Mouse (Mus musculus) forebrain, embryonic 13.5 days (tissue): ENCODE results near the gene Usp2. TPM values are rescaled to one million over a fixed set of nuclear protein-coding genes. Genes with fewer than 3 reads are reported as not detected.
A peak's percentile ranks its signal among the peaks of the same experiment; 100 is the strongest.

Experiments
- ATAC-seq: fragments of 200-750 bp; cut with Nextera tagmentation; 2 replicates; pipeline ENCODE4 v1.8.0; 2017
- H3K27ac ChIP-seq: fragments of 300-500 bp; sonication (generic); 2 replicates; pipeline ENCODE4 v1.5.1; 2015; ENCODE audit warnings: inconsistent platforms, mild to moderate bottlenecking, moderate library complexity
- H3K27me3 ChIP-seq: fragments of 300-500 bp; sonication (generic); 2 replicates; pipeline ENCODE4 v1.6.1; 2015; ENCODE audit warnings: mild to moderate bottlenecking, inconsistent platforms
- H3K36me3 ChIP-seq: fragments of 300-500 bp; sonication (generic); 2 replicates; pipeline ENCODE4 v1.6.1; 2015; ENCODE audit warnings: mild to moderate bottlenecking, inconsistent platforms; ENCODE audit not compliant: poor library complexity, severe bottlenecking
- H3K4me1 ChIP-seq: fragments of 300-500 bp; sonication (generic); 2 replicates; pipeline ENCODE4 v1.6.1; 2015; ENCODE audit warnings: inconsistent platforms
- H3K4me2 ChIP-seq: fragments of 300-500 bp; sonication (generic); 2 replicates; pipeline ENCODE4 v1.6.1; 2015; ENCODE audit warnings: inconsistent platforms, mild to moderate bottlenecking, moderate library complexity
- H3K4me3 ChIP-seq: fragments of 300-500 bp; sonication (generic); 2 replicates; pipeline ENCODE4 v1.5.1; 2015; ENCODE audit warnings: mild to moderate bottlenecking, inconsistent platforms
- H3K9ac ChIP-seq: fragments of 300-500 bp; sonication (generic); 2 replicates; pipeline ENCODE4 v1.6.1; 2015; ENCODE audit warnings: mild to moderate bottlenecking, inconsistent platforms
- H3K9me3 ChIP-seq: fragments of 300-500 bp; sonication (generic); replicated peaks from 2 replicates; pipeline ENCODE4 v1.6.1; 2016; ENCODE audit warnings: inconsistent platforms
- WGBS: fragments of 180-500 bp; shearing (Covaris S2); methylation state at CpG from one replicate; pipeline ENCODE4 v1.1.7; 2015; 5-methylcytosine and 5-hydroxymethylcytosine counted together
- polyA plus RNA-seq: library from polyadenylated mRNA; unstranded; fragments of >200 nt; fragmentation: Nextera tagmentation; extraction: Ambion mirVana; gene quantifications from 2 replicates; pipeline ENCODE4 v1.2.1, GENCODE M21; 2015

Gene Usp2
- polyA plus RNA-seq, 1 experiment from 2014 or later, result 8.6 TPM

- 81% methylated on average over 14 of the region's 14 CpGs for WGBS
- no peaks in the 10 kb centered on the region for H3K9me3 ChIP-seq
Measured at GRCm38 (mm10) chr9:44047571-44048490, 19.0 kb upstream of the Usp2 start.

GRCm38 (mm10) chr9:44048541-44049380, 18.1 kb upstream of the Usp2 start:
- H3K36me3 ChIP-seq, result no peaks in the 10 kb centered on the region
- 79% methylated on average over 15 of the region's 15 CpGs for WGBS

More at GRCm38 (mm10) chr9:44047571-44048490, 19.0 kb upstream of the Usp2 start:
- Histone ChIP-seq H3K27me3 (peaks cover 39% of the 10 kb centered on the region), H3K9ac (no peak overlapping the region), H3K4me3 (no peak overlapping the region), H3K4me2 (no peak overlapping the region), H3K4me1 (peaks cover 14% of the 10 kb centered on the region), H3K36me3 (no peaks in the 10 kb centered on the region), H3K27ac (no peak overlapping the region)
- ATAC-seq, result no peak

GRCm38 (mm10) chr9:44049381-44050165, 17.2 kb upstream of the Usp2 start:
- no peak overlapping the region for H3K27ac ChIP-seq
- H3K4me3 ChIP-seq, result no peak overlapping the region
- peaks cover 22% of the 10 kb centered on the region for H3K27me3 ChIP-seq
- no peaks in the 10 kb centered on the region for H3K4me1 ChIP-seq
- H3K4me2 ChIP-seq, result no peak overlapping the region
- no peaks in the 10 kb centered on the region for H3K36me3 ChIP-seq
- WGBS, result 91% methylated on average over 8 of the region's 8 CpGs
- no peak for ATAC-seq
- H3K9me3 ChIP-seq, result no peaks in the 10 kb centered on the region
- no peak overlapping the region for H3K9ac ChIP-seq

More at GRCm38 (mm10) chr9:44048541-44049380, 18.1 kb upstream of the Usp2 start:
- Histone ChIP-seq H3K4me2 (no peak overlapping the region), H3K27me3 (peaks cover 30% of the 10 kb centered on the region), H3K4me1 (peaks cover 5% of the 10 kb centered on the region), H3K9me3 (no peaks in the 10 kb centered on the region), H3K4me3 (no peak overlapping the region), H3K9ac (no peak overlapping the region), H3K27ac (no peak overlapping the region)
- ATAC-seq, result no peak

- Histone ChIP-seq H3K27me3 (peaks cover 4% of the 10 kb centered on the region; the same call in 1 of the 2 replicates), H3K4me1 (no peaks in the 10 kb centered on the region), H3K9me3 (no peaks in the 10 kb centered on the region; the same call in 1 of the 2 replicates), H3K4me3 (no peak overlapping the region), H3K9ac (no peak overlapping the region), H3K27ac (no peak overlapping the region), H3K36me3 (no peaks in the 10 kb centered on the region), H3K4me2 (no peak overlapping the region)
- 69% methylated on average over 3 of the region's 3 CpGs for WGBS
- no peak for ATAC-seq
Measured at GRCm38 (mm10) chr9:44052855-44053254, 14.0 kb upstream of the Usp2 start.

- no peak for ATAC-seq
- H3K27ac ChIP-seq, result no peak overlapping the region
- H3K27me3 ChIP-seq, result peaks cover 4% of the 10 kb centered on the region; the same call in 1 of the 2 replicates
- no peaks in the 10 kb centered on the region for H3K36me3 ChIP-seq
- H3K9ac ChIP-seq, result no peak overlapping the region
- no peaks in the 10 kb centered on the region; the same call in 1 of the 2 replicates for H3K9me3 ChIP-seq
- H3K4me2 ChIP-seq, result no peak overlapping the region
- 78% methylated on average over 1 of the region's 1 CpGs for WGBS
- H3K4me1 ChIP-seq, result no peaks in the 10 kb centered on the region
- no peak overlapping the region for H3K4me3 ChIP-seq
Measured at GRCm38 (mm10) chr9:44053936-44054335, 12.9 kb upstream of the Usp2 start.

GRCm38 (mm10) chr9:44058606-44059005, 8.2 kb upstream of the Usp2 start:
- no peaks in the 10 kb centered on the region for H3K36me3 ChIP-seq
- no peak overlapping the region for H3K4me3 ChIP-seq
- H3K27me3 ChIP-seq, result peaks cover 7% of the 10 kb centered on the region; the same call in 1 of the 2 replicates
- H3K4me2 ChIP-seq, result no peak overlapping the region
- no peak for ATAC-seq
- 89% methylated on average over 6 of the region's 6 CpGs for WGBS
- H3K4me1 ChIP-seq, result no peaks in the 10 kb centered on the region
- H3K9ac ChIP-seq, result no peak overlapping the region
- H3K9me3 ChIP-seq, result no peaks in the 10 kb centered on the region; the same call in 1 of the 2 replicates
- no peak overlapping the region for H3K27ac ChIP-seq

- ATAC-seq, result no peak
- H3K4me3 ChIP-seq, result no peak overlapping the region
Measured at GRCm38 (mm10) chr9:44065177-44065576, 1.6 kb upstream of the Usp2 start.

GRCm38 (mm10) chr9:44067241-44067959, 579 bp downstream of the Usp2 start:
- Histone ChIP-seq H3K4me1 (peaks cover 30% of the 10 kb centered on the region), H3K4me3 (peak overlapping the region; percentile 48), H3K9ac (peak overlapping the region; percentile 63), H3K4me2 (peak overlapping the region; percentile 83), H3K36me3 (no peaks in the 10 kb centered on the region), H3K9me3 (no peaks in the 10 kb centered on the region), H3K27ac (no peak overlapping the region), H3K27me3 (peaks cover 8% of the 10 kb centered on the region; the same call in 1 of the 2 replicates)
- 12% methylated on average over 15 of the region's 15 CpGs for WGBS
- no peak; the same call in 1 of the 2 replicates for ATAC-seq

More at GRCm38 (mm10) chr9:44065177-44065576, 1.6 kb upstream of the Usp2 start:
- Histone ChIP-seq H3K27me3 (peaks cover 6% of the 10 kb centered on the region; the same call in 1 of the 2 replicates), H3K36me3 (no peaks in the 10 kb centered on the region), H3K9ac (no peak overlapping the region), H3K27ac (no peak overlapping the region), H3K4me2 (no peak overlapping the region), H3K9me3 (no peaks in the 10 kb centered on the region), H3K4me1 (peaks cover 9% of the 10 kb centered on the region)
- WGBS, result 52% methylated on average over 1 of the region's 1 CpGs

- H3K36me3 ChIP-seq, result no peaks in the 10 kb centered on the region
- H3K9ac ChIP-seq, result no peak overlapping the region
- H3K4me3 ChIP-seq, result no peak overlapping the region
- no peak overlapping the region for H3K27ac ChIP-seq
- 83% methylated on average over 6 of the region's 6 CpGs for WGBS
- H3K4me1 ChIP-seq, result peaks cover 36% of the 10 kb centered on the region
- H3K4me2 ChIP-seq, result no peak overlapping the region
- peaks cover 8% of the 10 kb centered on the region; the same call in 1 of the 2 replicates for H3K27me3 ChIP-seq
- no peak for ATAC-seq
- no peaks in the 10 kb centered on the region for H3K9me3 ChIP-seq
Measured at GRCm38 (mm10) chr9:44067960-44068330, 1.1 kb downstream of the Usp2 start.

- no peak overlapping the region for H3K4me2 ChIP-seq
- 36% methylated on average over 7 of the region's 7 CpGs for WGBS
- 0 out of 2 replicates have a peak, but pooled peaks cover 8% of the 10 kb centered on the region for H3K27me3 ChIP-seq
- H3K9me3 ChIP-seq, result no peaks in the 10 kb centered on the region
- no peak for ATAC-seq
- no peak overlapping the region for H3K9ac ChIP-seq
- no peaks in the 10 kb centered on the region for H3K36me3 ChIP-seq
- H3K4me3 ChIP-seq, result no peak overlapping the region
- H3K27ac ChIP-seq, result no peak overlapping the region
- H3K4me1 ChIP-seq, result peaks cover 42% of the 10 kb centered on the region
Measured at GRCm38 (mm10) chr9:44069252-44069651, 2.4 kb downstream of the Usp2 start.
